Mouse (Mus musculus) bone marrow, adult 2 months (tissue): Measurements from ENCODE around the gene Odf3. TPM values are rescaled to one million over a fixed set of nuclear protein-coding genes. Genes with fewer than 3 reads are reported as not detected.
A peak's percentile ranks its signal among the peaks of the same experiment; 100 is the strongest.

Experiments used
- H3K27ac ChIP-seq: fragments of 200-500 bp; 2 replicates; pipeline ENCODE4 v1.5.1; 2012; ENCODE audit warnings: low read depth, mild to moderate bottlenecking, control low read depth, inconsistent platforms, low read length; ENCODE audit not compliant: control insufficient read depth, poor library complexity, insufficient read depth
- H3K4me1 ChIP-seq: fragments of 200-500 bp; 2 replicates; pipeline ENCODE4 v1.6.1; 2011; ENCODE audit warnings: low read length; ENCODE audit not compliant: control insufficient read depth, insufficient read depth
- H3K4me3 ChIP-seq: fragments of 200-500 bp; replicated peaks from 2 replicates; pipeline ENCODE3; 2011; ENCODE audit warnings: mild to moderate bottlenecking, low read depth, low read length, control low read depth; ENCODE audit not compliant: control insufficient read depth
- CTCF ChIP-seq: fragments of 200-500 bp; IDR thresholded peaks from 2 replicates; pipeline ENCODE4 v1.5.1; 2011; ENCODE audit warnings: low read length, control low read depth; ENCODE audit not compliant: control insufficient read depth, insufficient read depth
- POLR2A ChIP-seq: fragments of 200-500 bp; IDR thresholded peaks from 2 replicates; pipeline ENCODE4 v1.6.1; 2011; ENCODE audit warnings: low read depth, mild to moderate bottlenecking, control low read depth, low read length, borderline replicate concordance; ENCODE audit not compliant: control insufficient read depth
- WGBS: fragments of 180-500 bp; shearing (Covaris S2); methylation state at CpG from one replicate; pipeline ENCODE4 v1.1.7; 2018; 5-methylcytosine and 5-hydroxymethylcytosine counted together
- polyA plus RNA-seq: library from polyadenylated mRNA; stranded (reverse); fragments of >200 nt; gene quantifications from 2 replicates; pipeline ENCODE4 v1.2.4, GENCODE M21; 2011; ENCODE audit warnings: low replicate concordance; ENCODE audit not compliant: missing spikeins, insufficient read depth, insufficient read length

Gene Odf3
- polyA plus RNA-seq, 1 experiment = not detected

DNA sequence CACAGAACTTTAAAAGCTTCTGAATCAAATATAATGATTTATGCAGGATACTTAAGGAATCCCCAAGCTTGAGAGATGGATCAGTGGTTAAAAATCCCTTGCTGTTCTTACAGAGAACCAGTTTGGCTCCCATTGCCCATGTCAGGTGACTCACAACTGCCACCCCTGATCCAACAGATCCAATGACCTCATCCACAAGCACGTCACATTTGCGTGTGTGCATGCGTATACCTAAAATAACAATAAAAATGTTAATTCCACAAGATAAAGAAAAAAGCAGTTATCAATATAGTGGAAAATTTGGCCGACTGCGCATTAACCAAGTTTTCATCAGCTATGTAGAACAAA lies 26.3 kb upstream of the Odf3 start:
- 70% methylated on average over 5 of the region's 5 CpGs for WGBS

GRCm38 (mm10) chr7:140821653-140822329 lies 25.8 kb upstream of the Odf3 start, which contains the start of gene Zfp941:
Zfp941 (minus strand) TSS chr7:140822178.
- no peaks in the 10 kb centered on the region; the same call in 1 of the 2 replicates for H3K4me1 ChIP-seq
- TF ChIP-seq POLR2A (no peak), CTCF (no peak)
- WGBS = 5% methylated on average over 21 of the region's 21 CpGs
- H3K4me3 ChIP-seq = peak within 1 kb of the TSS; percentile 20
- H3K27ac ChIP-seq = no peak within 1 kb of the TSS

More for the DNA sequence above, 26.3 kb upstream of the Odf3 start:
- TF ChIP-seq CTCF = no peak
- no peak for TF ChIP-seq POLR2A
- H3K27ac ChIP-seq = no peak overlapping the region
- no peaks in the 10 kb centered on the region; the same call in 1 of the 2 replicates for H3K4me1 ChIP-seq
- no peak overlapping the region for H3K4me3 ChIP-seq

- 83% methylated on average over 4 of the region's 4 CpGs for WGBS
- Histone ChIP-seq H3K4me1 (no peaks in the 10 kb centered on the region; the same call in 1 of the 2 replicates), H3K27ac (no peak overlapping the region), H3K4me3 (no peak overlapping the region)
- no peak for TF ChIP-seq POLR2A
- no peak for TF ChIP-seq CTCF
Observed at GRCm38 (mm10) chr7:140822731-140823130, 24.9 kb upstream of the Odf3 start.

DNA sequence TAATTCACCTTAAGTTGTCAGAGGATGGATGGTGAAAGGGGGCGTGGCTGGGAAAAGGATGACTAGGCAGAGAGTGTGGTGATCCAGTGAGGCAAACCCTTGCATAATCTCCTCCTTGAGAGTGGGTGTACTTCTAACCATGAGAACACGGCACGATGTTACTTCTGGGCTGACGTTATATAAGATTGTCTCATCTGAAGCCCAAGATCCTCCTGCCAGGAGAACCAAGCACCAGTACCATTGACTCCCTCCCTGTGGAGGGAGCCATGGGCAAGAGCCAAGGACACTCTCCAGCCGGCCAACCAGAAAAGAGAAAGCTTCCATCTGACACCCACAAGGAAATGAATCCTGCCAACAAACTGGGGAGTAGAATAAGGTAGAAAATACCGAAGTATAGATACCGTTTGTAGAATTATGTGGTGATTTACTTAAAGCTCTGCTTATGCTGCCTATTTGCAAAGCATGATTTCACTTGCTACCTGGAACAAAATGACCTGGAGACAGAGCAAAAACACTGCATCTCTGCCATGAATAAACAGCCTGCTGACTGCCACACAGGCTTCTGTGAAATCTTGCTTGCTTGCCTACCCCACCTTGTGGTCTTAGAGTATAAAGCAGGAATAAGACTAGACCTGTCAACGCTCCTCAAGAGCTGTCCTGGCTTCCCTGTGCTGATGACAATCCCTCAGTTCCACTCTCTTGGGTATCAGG lies 19.3 kb upstream of the Odf3 start:
- H3K4me3 ChIP-seq = no peak overlapping the region
- TF ChIP-seq CTCF (no peak), POLR2A (no peak)
- H3K27ac ChIP-seq = no peak overlapping the region
- WGBS = 10% methylated on average over 8 of the region's 8 CpGs
- H3K4me1 ChIP-seq = no peaks in the 10 kb centered on the region; the same call in 1 of the 2 replicates

- TF ChIP-seq POLR2A = no peak
- TF ChIP-seq CTCF = no peak
- Histone ChIP-seq H3K27ac (no peak overlapping the region), H3K4me1 (no peaks in the 10 kb centered on the region; the same call in 1 of the 2 replicates), H3K4me3 (no peak overlapping the region)
- 40% methylated on average over 6 of the region's 6 CpGs for whole genome bisulfite sequencing
Observed at GRCm38 (mm10) chr7:140831447-140831846, 16.2 kb upstream of the Odf3 start.

DNA sequence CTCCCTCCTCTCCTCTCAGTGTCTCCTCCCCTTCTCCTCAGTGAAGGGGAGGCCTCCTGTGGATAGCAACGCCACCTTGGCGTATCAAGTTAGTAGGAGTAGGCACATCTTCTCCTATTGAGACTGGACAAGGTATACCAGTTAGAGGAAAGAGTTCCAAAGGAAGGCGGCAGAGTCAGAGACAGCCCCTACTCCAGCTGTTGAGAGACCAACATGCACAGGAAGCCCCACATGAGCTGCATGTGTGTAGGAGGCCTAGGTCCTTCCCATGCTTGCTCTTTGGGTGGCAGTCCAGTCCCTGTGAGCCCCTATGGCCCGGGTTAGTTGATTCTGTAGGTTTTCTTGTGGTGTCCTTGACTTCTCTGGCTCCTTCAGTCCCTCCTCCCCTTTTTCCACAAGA lies 14.3 kb upstream of the Odf3 start:
- H3K4me1 ChIP-seq = no peaks in the 10 kb centered on the region
- no peak overlapping the region for H3K4me3 ChIP-seq
- WGBS = 73% methylated on average over 4 of the region's 4 CpGs
- H3K27ac ChIP-seq = no peak overlapping the region
- TF ChIP-seq CTCF = no peak
- TF ChIP-seq POLR2A = no peak

GRCm38 (mm10) chr7:140834968-140835757 lies 12.4 kb upstream of the Odf3 start, which contains the start of gene Urah:
Urah (plus strand) TSS chr7:140835018.
- Histone ChIP-seq H3K4me3 (no peak within 1 kb of the TSS), H3K27ac (no peak within 1 kb of the TSS), H3K4me1 (no peaks in the 10 kb centered on the region)
- WGBS = 82% methylated on average over 20 of the region's 20 CpGs
- TF ChIP-seq CTCF (no peak), POLR2A (no peak)

GRCm38 (mm10) chr7:140835758-140836087 lies 11.9 kb upstream of the Odf3 start:
- Histone ChIP-seq H3K27ac (no peak overlapping the region), H3K4me3 (no peak overlapping the region), H3K4me1 (no peaks in the 10 kb centered on the region)
- TF ChIP-seq CTCF (no peak), POLR2A (no peak)
- 79% methylated on average over 2 of the region's 2 CpGs for WGBS
